8 mouse cellular contexts compared by ENCODE assay signal in the genomic region with DNA sequence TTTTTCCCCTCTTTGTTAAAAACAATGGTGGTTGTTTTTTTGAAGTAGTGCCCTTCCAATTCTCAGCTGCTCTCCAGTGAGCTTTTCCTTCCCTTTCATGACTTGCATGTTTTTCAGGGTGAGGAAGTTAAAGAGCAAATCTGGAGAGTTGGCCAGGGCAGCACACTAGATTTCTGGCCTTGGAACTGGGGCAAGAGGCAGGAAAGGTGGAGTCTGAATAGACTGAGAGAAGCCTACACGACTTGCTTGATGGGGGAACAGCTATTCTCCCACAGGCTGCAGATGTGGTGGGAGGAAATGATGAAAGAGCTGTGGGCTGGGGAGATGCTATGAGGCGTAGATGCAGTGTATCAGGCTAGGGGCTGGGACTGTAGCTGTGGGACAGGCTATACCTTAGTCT. TPM values are rescaled to one million over a fixed set of nuclear protein-coding genes. Genes with fewer than 3 reads are reported as not detected.
DNase-seq lines count a peak whose midpoint lies in the region; ATAC-seq and TF ChIP-seq lines count a peak whose summit lies in the region.

No protein-coding gene starts in this region.

- ATAC-seq in hindbrain, embryonic 14.5 days (ENCODE audit: low FRiP score): no peak
- no peak for ATAC-seq in hindbrain, embryonic 12.5 days (ENCODE audit: low FRiP score)

- peak overlapping the region; percentile 20; the same call in 1 of the 2 replicates for H3K27ac ChIP-seq in hindbrain, embryonic 14.5 days
- no peak overlapping the region for H3K27ac ChIP-seq in hindbrain, embryonic 12.5 days
- H3K27ac ChIP-seq in kidney, adult 2 months (ENCODE audit: insufficient read depth, low read depth, low read length): peak overlapping the region; percentile 85

- no peak for TF ChIP-seq POLR2A in kidney, adult 2 months (IDR thresholded peaks at IDR 0.05; ENCODE audit: low read depth, low read length)

- H3K36me3 ChIP-seq in hindbrain, embryonic 14.5 days (replicated peaks; ENCODE audit: control insufficient read depth, insufficient read depth): no peaks in the 10 kb centered on the region
- H3K36me3 ChIP-seq in hindbrain, embryonic 12.5 days: no peaks in the 10 kb centered on the region
- H3K36me3 ChIP-seq in kidney, adult 2 months (ENCODE audit: control insufficient read depth, insufficient read depth, low read length): no peaks in the 10 kb centered on the region

- no peak for DNase-seq in hindbrain, embryonic 14.5 days (ENCODE audit: low spot score)
- peak; percentile 71 for DNase-seq in fibroblast of lung, adult 2 months (ENCODE audit: low read depth)
- peak; percentile 55 for DNase-seq in kidney, adult 2 months
- DNase-seq in monocyte, adult 2 months (ENCODE audit: low read depth in 1 of 2, low spot score in 2 of 2): peak; percentile 54 to 55
- no peak for DNase-seq in neural tube, embryonic 10.5 days (ENCODE audit: extremely low spot score, low spot score)
- no peak for DNase-seq in layer of hippocampus, adult 9-11 months
- DNase-seq in right cerebral cortex, adult 2 months (ENCODE audit: low spot score in 2 of 2): no peak

- no peaks in the 10 kb centered on the region for H3K27me3 ChIP-seq in hindbrain, embryonic 14.5 days (ENCODE audit: control insufficient read depth, insufficient read depth, low read length)
- H3K27me3 ChIP-seq in hindbrain, embryonic 12.5 days: no peaks in the 10 kb centered on the region
- H3K27me3 ChIP-seq in kidney, adult 2 months (replicated peaks; ENCODE audit: control insufficient read depth, insufficient read depth, low read length): no peaks in the 10 kb centered on the region

- 67% methylated on average over 2 of the region's 2 CpGs for WGBS in hindbrain, embryonic 14.5 days
- WGBS in hindbrain, embryonic 12.5 days: 60% methylated on average over 2 of the region's 2 CpGs
- 40% methylated on average over 2 of the region's 2 CpGs for WGBS in kidney, adult 2 months

- H3K4me1 ChIP-seq in hindbrain, embryonic 14.5 days (replicated peaks; ENCODE audit: control insufficient read depth, insufficient read depth, low read length): no peaks in the 10 kb centered on the region
- H3K4me1 ChIP-seq in hindbrain, embryonic 12.5 days: peaks cover 6% of the 10 kb centered on the region; the same call in 1 of the 2 replicates
- H3K4me1 ChIP-seq in kidney, adult 2 months (ENCODE audit: control insufficient read depth, insufficient read depth, low read length): peaks cover 6% of the 10 kb centered on the region

- H3K9me3 ChIP-seq in hindbrain, embryonic 14.5 days (ENCODE audit: control insufficient read depth, low read length): no peaks in the 10 kb centered on the region
- H3K9me3 ChIP-seq in hindbrain, embryonic 12.5 days (replicated peaks): no peaks in the 10 kb centered on the region

- no peak overlapping the region for H3K9ac ChIP-seq in hindbrain, embryonic 14.5 days
- H3K9ac ChIP-seq in hindbrain, embryonic 12.5 days: no peak overlapping the region

- no peak for TF ChIP-seq CTCF in kidney, adult 2 months (conservative IDR thresholded peaks at IDR 0.05; ENCODE audit: insufficient read depth, insufficient read length, low read depth, low read length)

- no peak overlapping the region for H3K4me2 ChIP-seq in hindbrain, embryonic 14.5 days (replicated peaks)
- H3K4me2 ChIP-seq in hindbrain, embryonic 12.5 days (replicated peaks): no peak overlapping the region

- no peak overlapping the region for H3K4me3 ChIP-seq in hindbrain, embryonic 14.5 days (replicated peaks; ENCODE audit: low read length)
- no peak overlapping the region for H3K4me3 ChIP-seq in hindbrain, embryonic 12.5 days
- H3K4me3 ChIP-seq in kidney, adult 2 months (ENCODE audit: insufficient read depth, low read depth, low read length): no peak overlapping the region

RNA-seq across cellular contexts. Expression of gene Grk5, which starts 57.1 kb away (rescaled TPM):
- 3.1 and 3.4 TPM in 2 replicates for polyA plus RNA-seq in hindbrain, embryonic 14.5 days (2014; fragmentation: Nextera tagmentation; extraction: Ambion mirVana)
- polyA plus RNA-seq in hindbrain, embryonic 12.5 days (2016; fragmentation: Nextera tagmentation; extraction: Ambion mirVana): 2.6 and 3.9 TPM in 2 replicates
- polyA plus RNA-seq in kidney, adult 2 months (2012; rRNA removed): 2.5 and 2.8 TPM in 2 replicates

Comparison
In these comparisons a context has a peak if more than half of its experiments do, and no peak if none do; other contexts are left out.
1. DNase-seq: peak in fibroblast of lung, adult 2 months (single experiment), kidney, adult 2 months (single experiment) and monocyte, adult 2 months (2 of 2); none in hindbrain, embryonic 14.5 days (single experiment), neural tube, embryonic 10.5 days (single experiment), layer of hippocampus, adult 9-11 months (single experiment) and right cerebral cortex, adult 2 months (0 of 2).